Mouse (Mus musculus) liver, embryonic 14.5 days (tissue): ENCODE results near the gene Mdc1.

Experiments used
- CTCF ChIP-seq: IDR thresholded peaks from 2 replicates; pipeline ENCODE4 v1.5.1; 2016; ENCODE audit warnings: antibody characterized with exemption, low read depth, control low read depth
- EP300 ChIP-seq: IDR thresholded peaks from 2 replicates; pipeline ENCODE4 v1.6.1; 2016; ENCODE audit warnings: antibody characterized with exemption, low read depth

DNA sequence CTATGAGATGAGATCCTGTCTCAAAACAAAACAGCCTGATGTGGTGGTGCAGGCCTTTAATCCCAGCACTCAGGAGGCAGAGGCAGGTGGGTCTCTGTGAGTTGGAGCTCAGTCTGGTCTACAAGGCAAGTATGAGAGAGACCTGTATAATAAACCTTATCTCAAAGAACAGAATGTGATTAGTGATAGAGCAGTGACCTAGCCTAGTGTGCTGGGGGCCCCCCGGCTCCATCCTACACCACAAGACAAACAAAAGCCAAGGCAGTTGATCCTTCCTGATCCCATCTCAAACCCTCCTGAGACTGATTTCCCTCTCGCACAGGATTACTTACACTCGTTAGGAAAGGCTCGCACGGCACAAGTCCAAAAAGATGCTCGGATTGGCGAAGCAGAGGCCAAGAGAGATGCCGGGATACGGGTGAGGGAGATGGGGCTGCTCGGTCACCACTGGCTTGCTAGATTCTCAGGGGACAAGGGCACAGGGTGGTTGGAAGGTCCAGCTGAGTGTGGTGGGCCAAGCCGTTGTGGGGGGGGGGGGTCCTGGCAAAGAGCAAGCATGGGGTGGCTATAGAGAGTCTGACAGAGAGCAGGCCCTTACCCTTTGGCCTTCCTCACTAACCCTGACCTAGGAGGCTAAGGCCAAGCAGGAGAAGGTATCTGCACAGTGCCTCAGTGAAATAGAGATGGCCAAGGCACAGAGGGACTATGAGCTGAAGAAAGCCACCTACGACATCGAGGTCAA lies 16.0 kb upstream of the Mdc1 start:
- TF ChIP-seq CTCF (no peak), EP300 (peak; percentile 21; the same call in 1 of the 2 replicates)
